Mouse (Mus musculus) forebrain, embryonic 16.5 days (tissue): ENCODE measurements around the gene Rpp25l. TPM values are rescaled to one million over a fixed set of nuclear protein-coding genes. Genes with fewer than 3 reads are reported as not detected.
A peak's percentile ranks its signal among the peaks of the same experiment; 100 is the strongest.

Source experiments
- ATAC-seq: fragments of 200-750 bp; cut with Nextera tagmentation; 2 replicates; pipeline ENCODE4 v1.8.0; 2017; ENCODE audit warnings: mild to moderate bottlenecking, moderate library complexity
- H3K27ac ChIP-seq: fragments of 300-500 bp; sonication (generic); 2 replicates; pipeline ENCODE4 v1.5.1; 2014; ENCODE audit warnings: low read length, control low read depth
- H3K27me3 ChIP-seq: fragments of 300-500 bp; sonication (generic); replicated peaks from 2 replicates; pipeline ENCODE4 v1.6.1; 2014; ENCODE audit warnings: low read length; ENCODE audit not compliant: control insufficient read depth, insufficient read depth
- H3K36me3 ChIP-seq: fragments of 300-500 bp; sonication (generic); 2 replicates; pipeline ENCODE4 v1.6.1; 2014; ENCODE audit not compliant: control insufficient read depth, insufficient read depth
- H3K4me1 ChIP-seq: fragments of 300-500 bp; sonication (generic); replicated peaks from 2 replicates; pipeline ENCODE4 v1.6.1; 2014; ENCODE audit warnings: low read length; ENCODE audit not compliant: control insufficient read depth, insufficient read depth
- H3K4me2 ChIP-seq: fragments of 300-500 bp; sonication (generic); 2 replicates; pipeline ENCODE4 v1.6.1; 2014; ENCODE audit warnings: mild to moderate bottlenecking, low read length, control low read depth
- H3K4me3 ChIP-seq: fragments of 300-500 bp; sonication (generic); replicated peaks from 2 replicates; pipeline ENCODE4 v1.5.1; 2014; ENCODE audit warnings: mild to moderate bottlenecking, low read length, control low read depth
- H3K9ac ChIP-seq: fragments of 300-500 bp; sonication (generic); replicated peaks from 2 replicates; pipeline ENCODE4 v1.6.1; 2014; ENCODE audit warnings: low read depth, low read length, control low read depth
- H3K9me3 ChIP-seq: fragments of 300-500 bp; sonication (generic); 2 replicates; pipeline ENCODE4 v1.6.1; 2016; ENCODE audit warnings: low read length; ENCODE audit not compliant: control insufficient read depth
- WGBS: fragments of 180-500 bp; shearing (Covaris S2); extraction: QIAGEN DNeasy Blood & Tissue Kit; methylation state at CpG from one replicate; pipeline ENCODE4 v1.1.7; 2014; 5-methylcytosine and 5-hydroxymethylcytosine counted together
- polyA plus RNA-seq: library from polyadenylated mRNA; unstranded; fragments of >200 nt; fragmentation: Nextera tagmentation; extraction: Ambion mirVana; gene quantifications from 2 replicates; pipeline ENCODE4 v1.2.1, GENCODE M21; 2015

Rpp25l gene
- polyA plus RNA-seq, 1 experiment from 2014 or later = 60.5 TPM

DNA sequence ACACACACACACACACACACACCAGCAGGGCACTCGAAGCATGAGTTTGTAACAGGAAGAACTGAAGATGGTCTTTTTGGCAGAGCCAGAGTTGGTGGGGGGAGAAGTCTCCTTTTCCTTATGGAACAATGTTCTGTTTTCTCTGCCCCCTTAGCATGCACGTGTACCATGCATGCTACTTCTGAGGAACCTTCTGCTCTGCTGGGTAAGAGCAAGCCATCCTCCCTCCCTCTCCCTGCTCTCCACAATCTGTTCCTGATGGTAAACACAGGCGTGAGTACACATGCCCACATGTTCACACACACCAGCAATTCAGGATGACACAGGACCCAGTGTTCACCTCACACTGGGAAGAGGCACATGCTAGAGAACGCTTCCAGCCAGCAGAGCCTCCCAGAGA, 32.2 kb downstream of the Rpp25l start:
- no peak for ATAC-seq
- no peak overlapping the region for H3K4me2 ChIP-seq
- WGBS = 34% methylated on average over 4 of the region's 4 CpGs
- H3K4me3 ChIP-seq = no peak overlapping the region
- no peaks in the 10 kb centered on the region for H3K9me3 ChIP-seq
- no peaks in the 10 kb centered on the region for H3K27me3 ChIP-seq
- H3K4me1 ChIP-seq = peaks cover 65% of the 10 kb centered on the region
- H3K36me3 ChIP-seq = no peaks in the 10 kb centered on the region
- H3K9ac ChIP-seq = no peak overlapping the region
- H3K27ac ChIP-seq = no peak overlapping the region

- no peak for ATAC-seq
- H3K36me3 ChIP-seq = no peaks in the 10 kb centered on the region
- H3K27ac ChIP-seq = no peak overlapping the region
- H3K9me3 ChIP-seq = no peaks in the 10 kb centered on the region
- no peak overlapping the region for H3K4me3 ChIP-seq
- no peak overlapping the region for H3K9ac ChIP-seq
- 20% methylated on average over 1 of the region's 2 CpGs for WGBS
- H3K27me3 ChIP-seq = no peaks in the 10 kb centered on the region
- H3K4me2 ChIP-seq = no peak overlapping the region
- peaks cover 71% of the 10 kb centered on the region for H3K4me1 ChIP-seq
These were observed 34.0 kb downstream of the Rpp25l start for GRCm38 (mm10) chr4:41679291-41679690.

- WGBS = 59% methylated on average over 6 of the region's 6 CpGs
- Histone ChIP-seq H3K4me2 (no peak overlapping the region), H3K27ac (no peak overlapping the region), H3K27me3 (no peaks in the 10 kb centered on the region), H3K9ac (no peak overlapping the region), H3K4me3 (no peak overlapping the region), H3K36me3 (no peaks in the 10 kb centered on the region), H3K9me3 (no peaks in the 10 kb centered on the region), H3K4me1 (peaks cover 70% of the 10 kb centered on the region)
- no peak for ATAC-seq
These were observed 34.5 kb downstream of the Rpp25l start for GRCm38 (mm10) chr4:41678863-41679262.

- Histone ChIP-seq H3K27me3 (no peaks in the 10 kb centered on the region), H3K36me3 (no peaks in the 10 kb centered on the region), H3K27ac (peak overlapping the region; percentile 52; the same call in 1 of the 2 replicates), H3K9me3 (no peaks in the 10 kb centered on the region), H3K4me3 (no peak overlapping the region), H3K9ac (no peak overlapping the region), H3K4me2 (no peak overlapping the region), H3K4me1 (peaks cover 73% of the 10 kb centered on the region)
- ATAC-seq = peak; percentile 63
- 24% methylated on average over 13 of the region's 13 CpGs for WGBS
These were observed 36.2 kb downstream of the Rpp25l start for GRCm38 (mm10) chr4:41677006-41677629.

DNA sequence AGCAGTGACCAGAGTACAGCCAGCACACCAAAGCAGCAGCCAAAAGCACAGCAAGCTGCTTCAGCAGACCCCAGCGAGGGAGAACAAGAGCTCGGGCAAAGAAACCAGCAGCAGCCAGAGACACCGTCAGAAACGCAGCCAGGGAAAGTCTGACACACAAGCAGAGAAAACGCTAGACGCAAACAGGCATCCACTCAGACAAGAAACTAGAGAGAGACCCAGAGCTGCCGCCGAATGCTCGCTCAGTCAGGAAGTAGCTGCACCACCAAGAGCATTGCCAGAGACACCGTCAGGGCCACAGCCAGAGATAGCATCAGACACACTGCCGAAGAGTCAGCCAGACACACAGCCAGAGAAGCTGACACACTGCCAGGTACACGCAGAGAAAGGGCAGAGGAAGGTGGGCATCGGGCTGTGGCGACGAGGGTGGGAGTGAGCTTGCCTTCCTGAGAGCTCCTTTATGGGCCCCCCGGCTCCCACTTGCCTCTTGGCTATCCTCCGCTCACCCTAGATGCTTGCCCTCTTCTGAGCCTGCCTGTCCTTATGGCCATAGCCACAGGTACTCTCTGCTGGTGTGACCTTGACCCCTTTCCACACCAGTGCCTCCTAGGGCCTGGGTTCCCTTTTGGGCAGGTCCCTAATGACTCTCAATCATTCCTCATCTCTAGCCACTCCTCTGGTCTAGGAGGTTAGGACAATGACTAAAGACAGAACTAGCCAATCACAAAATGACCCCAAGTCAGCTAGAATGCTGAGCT, 36.9 kb downstream of the Rpp25l start:
- Histone ChIP-seq H3K27ac (peak overlapping the region; percentile 33; the same call in 1 of the 2 replicates), H3K36me3 (no peaks in the 10 kb centered on the region), H3K4me1 (peaks cover 75% of the 10 kb centered on the region), H3K27me3 (no peaks in the 10 kb centered on the region), H3K4me2 (peak overlapping the region; percentile 8; the same call in 1 of the 2 replicates), H3K9me3 (no peaks in the 10 kb centered on the region), H3K9ac (peak overlapping the region; percentile 4; the same call in 1 of the 2 replicates), H3K4me3 (no peak overlapping the region)
- ATAC-seq = no peak
- WGBS = 34% methylated on average over 13 of the region's 17 CpGs

- Histone ChIP-seq H3K27ac (no peak overlapping the region), H3K4me3 (no peak overlapping the region), H3K9me3 (no peaks in the 10 kb centered on the region), H3K27me3 (no peaks in the 10 kb centered on the region), H3K36me3 (no peaks in the 10 kb centered on the region), H3K9ac (no peak overlapping the region), H3K4me2 (no peak overlapping the region), H3K4me1 (peaks cover 50% of the 10 kb centered on the region)
- 31% methylated on average over 19 of the region's 19 CpGs for WGBS
- ATAC-seq = no peak
These were observed 40.1 kb downstream of the Rpp25l start for GRCm38 (mm10) chr4:41673186-41673585.

DNA sequence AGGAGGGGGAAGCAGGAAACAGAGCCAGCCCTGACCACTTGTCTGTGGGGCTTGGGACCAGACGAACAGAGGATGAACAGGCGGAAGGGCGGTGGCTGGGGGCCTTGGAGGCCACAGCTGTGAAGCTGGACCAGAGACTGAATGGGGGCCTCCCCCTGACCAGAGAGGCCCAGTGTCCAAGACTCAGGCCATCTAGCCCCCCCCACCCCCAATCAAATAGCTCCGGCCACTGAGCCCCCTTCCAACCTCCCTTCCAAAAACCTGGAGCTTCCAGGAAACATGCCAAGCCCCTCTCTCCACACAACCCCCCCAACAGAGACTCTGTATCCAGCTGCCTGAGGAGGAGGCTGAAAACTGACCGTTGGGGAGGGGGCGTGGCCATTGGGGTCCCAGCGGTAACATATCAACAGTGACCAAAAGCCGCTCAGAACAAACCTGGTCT, 40.8 kb downstream of the Rpp25l start:
- H3K4me1 ChIP-seq = peaks cover 43% of the 10 kb centered on the region
- no peak for ATAC-seq
- H3K27ac ChIP-seq = no peak overlapping the region
- H3K4me3 ChIP-seq = no peak overlapping the region
- H3K27me3 ChIP-seq = no peaks in the 10 kb centered on the region
- H3K4me2 ChIP-seq = no peak overlapping the region
- 12% methylated on average over 8 of the region's 8 CpGs for WGBS
- no peak overlapping the region for H3K9ac ChIP-seq
- H3K9me3 ChIP-seq = no peaks in the 10 kb centered on the region
- H3K36me3 ChIP-seq = no peaks in the 10 kb centered on the region

DNA sequence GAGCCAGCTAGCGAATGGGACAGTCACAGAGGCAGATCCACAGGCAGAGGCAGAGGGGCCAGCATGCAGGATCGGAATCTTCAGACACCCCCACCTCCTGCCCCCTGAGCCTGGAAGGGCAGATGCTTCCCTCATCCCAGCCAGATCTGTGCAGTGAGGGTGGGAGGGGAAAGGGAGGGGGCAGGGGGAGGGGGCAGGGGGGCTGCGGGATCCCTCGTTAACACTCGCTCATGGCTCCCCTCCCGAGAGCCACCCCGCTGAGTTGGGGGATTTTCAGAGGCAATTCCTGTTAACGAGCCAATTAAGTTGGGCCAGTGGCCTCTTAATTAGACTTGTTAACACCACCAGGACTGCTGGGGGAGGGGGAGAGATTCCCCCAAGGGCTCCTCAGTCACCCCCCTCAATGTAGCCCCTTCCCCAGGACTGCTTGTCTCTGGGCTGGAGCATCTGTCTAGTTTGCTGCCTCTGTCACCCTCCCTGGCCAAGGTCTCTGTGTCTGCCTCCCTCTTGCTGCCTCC, 41.3 kb downstream of the Rpp25l start:
- H3K4me1 ChIP-seq = peaks cover 38% of the 10 kb centered on the region

GRCm38 (mm10) chr4:41671500-41671899, 41.8 kb downstream of the Rpp25l start:
- Histone ChIP-seq H3K9me3 (no peaks in the 10 kb centered on the region), H3K36me3 (no peaks in the 10 kb centered on the region), H3K4me3 (no peak overlapping the region), H3K9ac (no peak overlapping the region), H3K27me3 (no peaks in the 10 kb centered on the region), H3K4me1 (peaks cover 33% of the 10 kb centered on the region), H3K4me2 (peak overlapping the region; percentile 8; the same call in 1 of the 2 replicates), H3K27ac (0 out of 2 replicates have a peak overlapping the region, but pooled peaks have one; percentile 17)
- 12% methylated on average over 4 of the region's 5 CpGs for WGBS
- ATAC-seq = peak; percentile 5; the same call in 1 of the 2 replicates

More for the DNA sequence above, 41.3 kb downstream of the Rpp25l start:
- Histone ChIP-seq H3K4me2 (peak overlapping the region; percentile 8; the same call in 1 of the 2 replicates), H3K27ac (0 out of 2 replicates have a peak overlapping the region, but pooled peaks have one; percentile 17), H3K36me3 (no peaks in the 10 kb centered on the region), H3K9me3 (no peaks in the 10 kb centered on the region), H3K4me3 (no peak overlapping the region), H3K9ac (0 out of 2 replicates have a peak overlapping the region, but pooled peaks have one; percentile 18), H3K27me3 (no peaks in the 10 kb centered on the region)
- 2% methylated on average over 8 of the region's 8 CpGs for WGBS
- peak; percentile 70 for ATAC-seq
